Mouse (Mus musculus): ENCODE data around the gene Tmtc2. TPM values are rescaled to one million over a fixed set of nuclear protein-coding genes. Genes with fewer than 3 reads are reported as not detected.

Tmtc2 gene
- total RNA-seq, 1 experiment, result 0.89 TPM

GRCm38 (mm10) chr10:105318869-105319268 is 255.4 kb downstream of the Tmtc2 start:
- no peak overlapping the region for H3K9ac ChIP-seq (ENCODE audit: insufficient read depth, low read depth, low read length, poor library complexity, severe bottlenecking)
- H3K36me3 ChIP-seq (ENCODE audit: control insufficient read depth, insufficient read depth, low read length, poor library complexity, severe bottlenecking), result no peaks in the 10 kb centered on the region
- TF ChIP-seq ZNF384 (IDR thresholded peaks at IDR 0.05; ENCODE audit: low read depth, low read length) (no peak), CHD2 (IDR thresholded peaks at IDR 0.05; ENCODE audit: low read depth, low read length) (no peak), MAFK (IDR thresholded peaks at IDR 0.05; ENCODE audit: insufficient read depth, low read depth, low read length) (no peak), HCFC1 (IDR thresholded peaks at IDR 0.05; ENCODE audit: borderline replicate concordance, insufficient read depth, low read length) (no peak), ZC3H11A (IDR thresholded peaks at IDR 0.05; ENCODE audit: borderline replicate concordance, low read depth, low read length) (no peak)
- no peak overlapping the region for H3K4me3 ChIP-seq (ENCODE audit: insufficient read depth in 1 of 2, low read depth in 1 of 2, low read length in 2 of 2, poor library complexity in 1 of 2, severe bottlenecking in 1 of 2)
- H3K4me1 ChIP-seq (ENCODE audit: control insufficient read depth in 2 of 2, insufficient read depth in 2 of 2, low read length in 2 of 2, poor library complexity in 1 of 2), result no peaks in the 10 kb centered on the region
- no peak overlapping the region for H3K27ac ChIP-seq (ENCODE audit: insufficient read depth, low read depth, low read length, poor library complexity, severe bottlenecking)
- H3K9me3 ChIP-seq (ENCODE audit: control insufficient read depth, insufficient read depth, low read depth, low read length), result no peaks in the 10 kb centered on the region
- in situ Hi-C loops (cut with MboI; ENCODE audit: low sequenced_read_pairs in 2 of 2, unreplicated experiment in 2 of 2), result no loop called here
- DNase-seq (ENCODE audit: low read depth, low spot score), result no peak

- no peak for TF ChIP-seq MAFK (IDR thresholded peaks at IDR 0.05; ENCODE audit: insufficient read depth, low read depth, low read length)
- TF ChIP-seq CHD2 (IDR thresholded peaks at IDR 0.05; ENCODE audit: low read depth, low read length), result no peak
- TF ChIP-seq ZNF384 (IDR thresholded peaks at IDR 0.05; ENCODE audit: low read depth, low read length), result no peak
- TF ChIP-seq ZC3H11A (IDR thresholded peaks at IDR 0.05; ENCODE audit: borderline replicate concordance, low read depth, low read length), result no peak
- no peak for TF ChIP-seq HCFC1 (IDR thresholded peaks at IDR 0.05; ENCODE audit: borderline replicate concordance, insufficient read depth, low read length)
- H3K9me3 ChIP-seq (ENCODE audit: control insufficient read depth, insufficient read depth, low read depth, low read length), result no peaks in the 10 kb centered on the region
These were observed 261.3 kb downstream of the Tmtc2 start for GRCm38 (mm10) chr10:105312986-105313385.

GRCm38 (mm10) chr10:105297560-105297959 is 276.7 kb downstream of the Tmtc2 start:
- DNase-seq (ENCODE audit: low read depth, low spot score), result no peak
- no peaks in the 10 kb centered on the region for H3K36me3 ChIP-seq (ENCODE audit: control insufficient read depth, insufficient read depth, low read length, poor library complexity, severe bottlenecking)
- no peak for TF ChIP-seq HCFC1 (IDR thresholded peaks at IDR 0.05; ENCODE audit: borderline replicate concordance, insufficient read depth, low read length)
- TF ChIP-seq ZC3H11A (IDR thresholded peaks at IDR 0.05; ENCODE audit: borderline replicate concordance, low read depth, low read length), result no peak
- TF ChIP-seq CHD2 (IDR thresholded peaks at IDR 0.05; ENCODE audit: low read depth, low read length), result no peak
- TF ChIP-seq MAFK (IDR thresholded peaks at IDR 0.05; ENCODE audit: insufficient read depth, low read depth, low read length), result no peak
- no peak for TF ChIP-seq ZNF384 (IDR thresholded peaks at IDR 0.05; ENCODE audit: low read depth, low read length)
- H3K9me3 ChIP-seq (ENCODE audit: control insufficient read depth, insufficient read depth, low read depth, low read length), result no peaks in the 10 kb centered on the region
- H3K27ac ChIP-seq (ENCODE audit: insufficient read depth, low read depth, low read length, poor library complexity, severe bottlenecking), result no peak overlapping the region
- no peak overlapping the region for H3K4me3 ChIP-seq (ENCODE audit: insufficient read depth in 1 of 2, low read depth in 1 of 2, low read length in 2 of 2, poor library complexity in 1 of 2, severe bottlenecking in 1 of 2)
- no peaks in the 10 kb centered on the region for H3K4me1 ChIP-seq (ENCODE audit: control insufficient read depth in 2 of 2, insufficient read depth in 2 of 2, low read length in 2 of 2, poor library complexity in 1 of 2)
- no peak overlapping the region for H3K9ac ChIP-seq (ENCODE audit: insufficient read depth, low read depth, low read length, poor library complexity, severe bottlenecking)
- in situ Hi-C loops (cut with MboI; ENCODE audit: low sequenced_read_pairs in 2 of 2, unreplicated experiment in 2 of 2), result no loop called here

More at GRCm38 (mm10) chr10:105312986-105313385, 261.3 kb downstream of the Tmtc2 start:
- Histone ChIP-seq H3K27ac (ENCODE audit: insufficient read depth, low read depth, low read length, poor library complexity, severe bottlenecking) (no peak overlapping the region), H3K36me3 (ENCODE audit: control insufficient read depth, insufficient read depth, low read length, poor library complexity, severe bottlenecking) (no peaks in the 10 kb centered on the region), H3K4me1 (ENCODE audit: control insufficient read depth in 2 of 2, insufficient read depth in 2 of 2, low read length in 2 of 2, poor library complexity in 1 of 2) (no peaks in the 10 kb centered on the region), H3K4me3 (ENCODE audit: insufficient read depth in 1 of 2, low read depth in 1 of 2, low read length in 2 of 2, poor library complexity in 1 of 2, severe bottlenecking in 1 of 2) (no peak overlapping the region), H3K9ac (ENCODE audit: insufficient read depth, low read depth, low read length, poor library complexity, severe bottlenecking) (no peak overlapping the region)
- no peak for DNase-seq (ENCODE audit: low read depth, low spot score)
- in situ Hi-C loops (cut with MboI; ENCODE audit: low sequenced_read_pairs in 2 of 2, unreplicated experiment in 2 of 2), result no loop called here

- Histone ChIP-seq H3K36me3 (ENCODE audit: control insufficient read depth, insufficient read depth, low read length, poor library complexity, severe bottlenecking) (no peaks in the 10 kb centered on the region), H3K4me1 (ENCODE audit: control insufficient read depth in 2 of 2, insufficient read depth in 2 of 2, low read length in 2 of 2, poor library complexity in 1 of 2) (no peaks in the 10 kb centered on the region), H3K9ac (ENCODE audit: insufficient read depth, low read depth, low read length, poor library complexity, severe bottlenecking) (no peak overlapping the region), H3K9me3 (ENCODE audit: control insufficient read depth, insufficient read depth, low read depth, low read length) (no peaks in the 10 kb centered on the region), H3K27ac (ENCODE audit: insufficient read depth, low read depth, low read length, poor library complexity, severe bottlenecking) (no peak overlapping the region), H3K4me3 (ENCODE audit: insufficient read depth in 1 of 2, low read depth in 1 of 2, low read length in 2 of 2, poor library complexity in 1 of 2, severe bottlenecking in 1 of 2) (no peak overlapping the region)
- DNase-seq (ENCODE audit: low read depth, low spot score), result no peak
- no peak for TF ChIP-seq ZNF384 (IDR thresholded peaks at IDR 0.05; ENCODE audit: low read depth, low read length)
- no peak for TF ChIP-seq CHD2 (IDR thresholded peaks at IDR 0.05; ENCODE audit: low read depth, low read length)
- no peak for TF ChIP-seq MAFK (IDR thresholded peaks at IDR 0.05; ENCODE audit: insufficient read depth, low read depth, low read length)
- no peak for TF ChIP-seq ZC3H11A (IDR thresholded peaks at IDR 0.05; ENCODE audit: borderline replicate concordance, low read depth, low read length)
- no peak for TF ChIP-seq HCFC1 (IDR thresholded peaks at IDR 0.05; ENCODE audit: borderline replicate concordance, insufficient read depth, low read length)
- in situ Hi-C loops (cut with MboI; ENCODE audit: low sequenced_read_pairs in 2 of 2, unreplicated experiment in 2 of 2), result no loop called here
These were observed 281.3 kb downstream of the Tmtc2 start for GRCm38 (mm10) chr10:105292961-105293360.

GRCm38 (mm10) chr10:105288472-105288871 is 285.8 kb downstream of the Tmtc2 start:
- Histone ChIP-seq H3K9ac (ENCODE audit: insufficient read depth, low read depth, low read length, poor library complexity, severe bottlenecking) (no peak overlapping the region), H3K4me3 (ENCODE audit: insufficient read depth in 1 of 2, low read depth in 1 of 2, low read length in 2 of 2, poor library complexity in 1 of 2, severe bottlenecking in 1 of 2) (no peak overlapping the region), H3K4me1 (ENCODE audit: control insufficient read depth in 2 of 2, insufficient read depth in 2 of 2, low read length in 2 of 2, poor library complexity in 1 of 2) (no peaks in the 10 kb centered on the region), H3K9me3 (ENCODE audit: control insufficient read depth, insufficient read depth, low read depth, low read length) (no peaks in the 10 kb centered on the region), H3K36me3 (ENCODE audit: control insufficient read depth, insufficient read depth, low read length, poor library complexity, severe bottlenecking) (no peaks in the 10 kb centered on the region), H3K27ac (ENCODE audit: insufficient read depth, low read depth, low read length, poor library complexity, severe bottlenecking) (no peak overlapping the region)
- no peak for TF ChIP-seq MAFK (IDR thresholded peaks at IDR 0.05; ENCODE audit: insufficient read depth, low read depth, low read length)
- no peak for TF ChIP-seq ZC3H11A (IDR thresholded peaks at IDR 0.05; ENCODE audit: borderline replicate concordance, low read depth, low read length)
- TF ChIP-seq CHD2 (IDR thresholded peaks at IDR 0.05; ENCODE audit: low read depth, low read length), result no peak
- no peak for TF ChIP-seq HCFC1 (IDR thresholded peaks at IDR 0.05; ENCODE audit: borderline replicate concordance, insufficient read depth, low read length)
- no peak for TF ChIP-seq ZNF384 (IDR thresholded peaks at IDR 0.05; ENCODE audit: low read depth, low read length)
- no peak for DNase-seq (ENCODE audit: low read depth, low spot score)
- in situ Hi-C loops (cut with MboI; ENCODE audit: low sequenced_read_pairs in 2 of 2, unreplicated experiment in 2 of 2), result no loop called here

Measured in ES-E14 (cell line).